ENCODE assay signal across 21 mouse cellular contexts in genomic region chr3:108129804-108130203, GRCm38 (mm10). TPM values are rescaled to one million over a fixed set of nuclear protein-coding genes. Genes with fewer than 3 reads are reported as not detected.
DNase-seq lines count a peak whose midpoint lies in the region; ATAC-seq and TF ChIP-seq lines count a peak whose summit lies in the region.
"Had no signal": no experiment of that assay in that cellular context is flagged by ENCODE, and none has a peak within 500 bp of the region (broad histone marks: within the 10 kb centered on the region; RNA-seq: fewer than 3 reads in every experiment).

No protein-coding gene starts in this region.

- H3K4me3 ChIP-seq in heart, embryonic 12.5 days: no peak overlapping the region
- peak overlapping the region in 1 of 2 experiments; percentile 22; a peak in 1 of 4 replicates for H3K4me3 ChIP-seq in MEL (ENCODE audit: control insufficient read depth in 1 of 2, insufficient read depth in 1 of 2, low read depth in 2 of 2, low read length in 2 of 2)
- 0 out of 2 replicates have a peak overlapping the region, but pooled peaks have one; percentile 2 for H3K4me3 ChIP-seq in liver, embryonic 13.5 days (replicated peaks)
- H3K4me3 ChIP-seq in liver, postnatal 0 days (ENCODE audit: low read depth, low read length): no peak overlapping the region
- H3K4me3 ChIP-seq in hindbrain, embryonic 12.5 days: no peak overlapping the region
- no peak overlapping the region for H3K4me3 ChIP-seq in hindbrain, embryonic 16.5 days (ENCODE audit: low read length)
- H3K4me3 ChIP-seq: embryonic facial prominence, embryonic 10.5 days; forebrain, embryonic 13.5 days; heart, adult 2 months; hindbrain, embryonic 10.5 days; intestine, embryonic 15.5 days had no signal

- no peaks in the 10 kb centered on the region for H3K27me3 ChIP-seq in heart, embryonic 12.5 days (replicated peaks)
- no peaks in the 10 kb centered on the region for H3K27me3 ChIP-seq in MEL (ENCODE audit: control insufficient read depth in 1 of 2, insufficient read depth in 2 of 2, low read length in 2 of 2)
- H3K27me3 ChIP-seq in liver, embryonic 13.5 days: no peaks in the 10 kb centered on the region
- no peaks in the 10 kb centered on the region for H3K27me3 ChIP-seq in liver, postnatal 0 days (ENCODE audit: insufficient read depth, low read length)
- H3K27me3 ChIP-seq in hindbrain, embryonic 12.5 days: no peaks in the 10 kb centered on the region
- H3K27me3 ChIP-seq in hindbrain, embryonic 16.5 days (replicated peaks; ENCODE audit: control insufficient read depth, insufficient read depth, low read length): no peaks in the 10 kb centered on the region
- H3K27me3 ChIP-seq: forebrain, embryonic 13.5 days; intestine, embryonic 15.5 days had no signal

- peak; percentile 86 to 92 for TF ChIP-seq EP300 in MEL (IDR thresholded peaks at IDR 0.05; ENCODE audit: low read depth in 1 of 2, low read length in 2 of 2)
- TF ChIP-seq EP300 in liver, postnatal 0 days (IDR thresholded peaks at IDR 0.05; ENCODE audit: low read depth): peak; percentile 68; the same call in 1 of the 2 replicates

- TF ChIP-seq CTCF in MEL (IDR thresholded peaks at IDR 0.05 in 2 of 3, conservative IDR thresholded peaks at IDR 0.05 in 1 of 3; ENCODE audit: control insufficient read depth in 1 of 3, insufficient read depth in 1 of 3, low read depth in 2 of 3, low read length in 3 of 3, poor library complexity in 1 of 3, severe bottlenecking in 1 of 3): no peak
- no peak for TF ChIP-seq CTCF in liver, postnatal 0 days (IDR thresholded peaks at IDR 0.05; ENCODE audit: low read depth)

- WGBS in heart, embryonic 12.5 days: 66% methylated on average over 4 of the region's 4 CpGs
- WGBS in liver, embryonic 13.5 days (ENCODE audit: insufficient replicate concordance): 27% methylated on average over 4 of the region's 4 CpGs
- 48% methylated on average over 4 of the region's 4 CpGs for WGBS in liver, postnatal 0 days (ENCODE audit: insufficient replicate concordance)
- whole genome bisulfite sequencing in hindbrain, embryonic 12.5 days: 97% methylated on average over 4 of the region's 4 CpGs
- WGBS in hindbrain, embryonic 16.5 days: 95% methylated on average over 4 of the region's 4 CpGs

- DNase-seq in heart, adult 18-20 months: no peak
- DNase-seq in MEL (ENCODE audit: low read depth, low spot score): peak; percentile 74
- no peak for DNase-seq in liver, embryonic 13.5 days
- DNase-seq in liver, postnatal 0 days: no peak
- DNase-seq in layer of hippocampus, postnatal 36 days: no peak
- DNase-seq: adrenal gland, adult 2 months; adrenal gland, postnatal 25 days; cerebellum, adult 2 months; cerebellum, postnatal 10 days; heart, adult 2 months had no signal

- no peaks in the 10 kb centered on the region for H3K9me3 ChIP-seq in heart, embryonic 12.5 days (replicated peaks)
- no peaks in the 10 kb centered on the region for H3K9me3 ChIP-seq in MEL (replicated peaks; ENCODE audit: insufficient read depth, low read length)
- no peaks in the 10 kb centered on the region for H3K9me3 ChIP-seq in liver, embryonic 13.5 days (replicated peaks)
- H3K9me3 ChIP-seq in liver, postnatal 0 days (ENCODE audit: low read length): no peaks in the 10 kb centered on the region
- no peaks in the 10 kb centered on the region for H3K9me3 ChIP-seq in hindbrain, embryonic 12.5 days (replicated peaks)
- H3K9me3 ChIP-seq in hindbrain, embryonic 16.5 days (ENCODE audit: control insufficient read depth, low read length): no peaks in the 10 kb centered on the region
- H3K9me3 ChIP-seq: embryonic facial prominence, embryonic 10.5 days; forebrain, embryonic 13.5 days; hindbrain, embryonic 10.5 days; intestine, embryonic 15.5 days had no signal

- TF ChIP-seq RAD21 in MEL (IDR thresholded peaks at IDR 0.05; ENCODE audit: low read depth, low read length): no peak

- ATAC-seq in heart, embryonic 12.5 days (ENCODE audit: insufficient number of reproducible peaks, low FRiP score): 0 out of 2 replicates have a peak, but pooled peaks have one; percentile 45
- ATAC-seq in liver, embryonic 13.5 days (ENCODE audit: low read depth): peak; percentile 85
- ATAC-seq in liver, postnatal 0 days: peak; percentile 46; the same call in 1 of the 2 replicates
- ATAC-seq in hindbrain, embryonic 12.5 days (ENCODE audit: low FRiP score): no peak
- ATAC-seq in hindbrain, embryonic 16.5 days: no peak
- ATAC-seq: forebrain, embryonic 13.5 days; hindbrain, postnatal 0 days; intestine, embryonic 15.5 days had no signal

- no peak for TF ChIP-seq POLR2A in MEL (IDR thresholded peaks at IDR 0.05; ENCODE audit: control insufficient read depth in 1 of 2, insufficient read depth in 1 of 2, low read depth in 1 of 2, low read length in 2 of 2, poor library complexity in 1 of 2)

- peaks cover 46% of the 10 kb centered on the region for H3K79me2 ChIP-seq in MEL (ENCODE audit: control insufficient read depth, insufficient read depth, low read length, poor library complexity)

- no peak overlapping the region for H3K9ac ChIP-seq in heart, embryonic 12.5 days
- peak overlapping the region; percentile 23; the same call in 1 of the 2 replicates for H3K9ac ChIP-seq in MEL (ENCODE audit: control insufficient read depth, low read depth, low read length, poor library complexity, severe bottlenecking)
- peak overlapping the region; percentile 46 for H3K9ac ChIP-seq in liver, embryonic 13.5 days
- H3K9ac ChIP-seq in liver, postnatal 0 days (replicated peaks): 0 out of 2 replicates have a peak overlapping the region, but pooled peaks have one; percentile 18
- no peak overlapping the region for H3K9ac ChIP-seq in hindbrain, embryonic 12.5 days
- H3K9ac ChIP-seq in hindbrain, embryonic 16.5 days (ENCODE audit: low read depth, low read length): no peak overlapping the region
- H3K9ac ChIP-seq: forebrain, embryonic 13.5 days; intestine, embryonic 15.5 days had no signal

- no peak overlapping the region for H3K27ac ChIP-seq in heart, embryonic 12.5 days (ENCODE audit: poor library complexity, severe bottlenecking)
- peak overlapping the region; percentile 90 for H3K27ac ChIP-seq in MEL (ENCODE audit: control insufficient read depth, low read depth, low read length)
- peak overlapping the region; percentile 84 for H3K27ac ChIP-seq in liver, embryonic 13.5 days
- H3K27ac ChIP-seq in liver, postnatal 0 days (ENCODE audit: low read depth): peak overlapping the region; percentile 31; the same call in 1 of the 2 replicates
- H3K27ac ChIP-seq in hindbrain, embryonic 12.5 days: no peak overlapping the region
- no peak overlapping the region for H3K27ac ChIP-seq in hindbrain, embryonic 16.5 days (ENCODE audit: low read depth, low read length)
- H3K27ac ChIP-seq: embryonic facial prominence, embryonic 10.5 days; forebrain, embryonic 13.5 days; heart, adult 2 months; hindbrain, embryonic 10.5 days; hindbrain, postnatal 0 days; intestine, embryonic 15.5 days had no signal

- no peaks in the 10 kb centered on the region for H3K36me3 ChIP-seq in heart, embryonic 12.5 days
- H3K36me3 ChIP-seq in MEL (ENCODE audit: control insufficient read depth in 1 of 2, insufficient read depth in 2 of 2, low read length in 2 of 2): peaks cover 1 to 58% of the 10 kb centered on the region in 2 experiments; a peak in 3 of 4 replicates
- 0 out of 2 replicates have a peak, but pooled peaks cover 1% of the 10 kb centered on the region for H3K36me3 ChIP-seq in liver, embryonic 13.5 days
- H3K36me3 ChIP-seq in liver, postnatal 0 days (replicated peaks; ENCODE audit: insufficient read depth, low read length): 0 out of 2 replicates have a peak, but pooled peaks cover 2% of the 10 kb centered on the region
- H3K36me3 ChIP-seq in hindbrain, embryonic 12.5 days: no peaks in the 10 kb centered on the region
- no peaks in the 10 kb centered on the region for H3K36me3 ChIP-seq in hindbrain, embryonic 16.5 days (ENCODE audit: control insufficient read depth, insufficient read depth, low read length)
- H3K36me3 ChIP-seq: embryonic facial prominence, embryonic 10.5 days; hindbrain, embryonic 10.5 days; intestine, embryonic 15.5 days had no signal

- peaks cover 48% of the 10 kb centered on the region for H3K4me1 ChIP-seq in heart, embryonic 12.5 days (replicated peaks)
- H3K4me1 ChIP-seq in MEL (ENCODE audit: control insufficient read depth in 1 of 2, insufficient read depth in 2 of 2, low read length in 2 of 2): peaks cover 41 to 49% of the 10 kb centered on the region in 2 experiments
- H3K4me1 ChIP-seq in liver, embryonic 13.5 days (replicated peaks): peaks cover 92% of the 10 kb centered on the region
- H3K4me1 ChIP-seq in liver, postnatal 0 days (ENCODE audit: insufficient read depth): peaks cover 58% of the 10 kb centered on the region
- peaks cover 13% of the 10 kb centered on the region for H3K4me1 ChIP-seq in hindbrain, embryonic 12.5 days
- peaks cover 2% of the 10 kb centered on the region for H3K4me1 ChIP-seq in hindbrain, embryonic 16.5 days (ENCODE audit: control insufficient read depth, insufficient read depth, low read depth, low read length)

- no peak overlapping the region for H3K4me2 ChIP-seq in heart, embryonic 12.5 days
- H3K4me2 ChIP-seq in liver, embryonic 13.5 days: peak overlapping the region; percentile 53
- peak overlapping the region; percentile 33 for H3K4me2 ChIP-seq in liver, postnatal 0 days (ENCODE audit: low read depth, low read length)
- no peak overlapping the region for H3K4me2 ChIP-seq in hindbrain, embryonic 12.5 days (replicated peaks)
- no peak overlapping the region for H3K4me2 ChIP-seq in hindbrain, embryonic 16.5 days (ENCODE audit: low read length)
- H3K4me2 ChIP-seq: forebrain, embryonic 13.5 days; heart, embryonic 11.5 days; intestine, embryonic 15.5 days had no signal

RNA-seq across cellular contexts. Expression of gene Gnai3, which starts 16.1 kb away (rescaled TPM):
- 94.9 and 97.0 TPM in 2 replicates for polyA plus RNA-seq in heart, embryonic 12.5 days (2016; fragmentation: Nextera tagmentation; extraction: Ambion mirVana)
- 10 to 100 TPM; 18.9 to 19.7 TPM for total RNA-seq in heart, adult 18-20 months (2021)
- 92.1 and 111 TPM in 2 replicates for total RNA-seq in MEL (2012; rRNA removed)
- polyA plus RNA-seq in MEL (2012; ENCODE audit: insufficient read depth in 1 of 2, insufficient read length in 2 of 2, low read depth in 1 of 2, low replicate concordance in 2 of 2, missing spikeins in 1 of 2): 10 to 100 TPM; 74.2 to 96.4 TPM
- polyA plus RNA-seq in liver, embryonic 13.5 days (2015; fragmentation: Nextera tagmentation; extraction: Ambion mirVana): 67.8 and 83.4 TPM in 2 replicates
- polyA plus RNA-seq in liver, postnatal 0 days (2015; fragmentation: Nextera tagmentation; extraction: Ambion mirVana): 41.9 and 49.1 TPM in 2 replicates
- polyA plus RNA-seq in hindbrain, embryonic 12.5 days (2016; fragmentation: Nextera tagmentation; extraction: Ambion mirVana): 193 and 201 TPM in 2 replicates
- 10 to 100 TPM; 32.4 to 32.9 TPM for total RNA-seq in layer of hippocampus, postnatal 36 days (2021)
- polyA plus RNA-seq in hindbrain, embryonic 16.5 days (2015; fragmentation: Nextera tagmentation; extraction: Ambion mirVana): 116 and 126 TPM in 2 replicates

RNA-seq across cellular contexts. Expression of gene Gpr61, which starts 24.9 kb away (rescaled TPM):
- 0.19 and 0.27 TPM in 2 replicates for polyA plus RNA-seq in heart, embryonic 12.5 days (2016; fragmentation: Nextera tagmentation; extraction: Ambion mirVana)
- not detected for total RNA-seq in heart, adult 18-20 months (2021)
- total RNA-seq in MEL (2012; rRNA removed): 0.04 and 0.07 TPM in 2 replicates
- polyA plus RNA-seq in MEL (2012; ENCODE audit: insufficient read depth in 1 of 2, insufficient read length in 2 of 2, low read depth in 1 of 2, low replicate concordance in 2 of 2, missing spikeins in 1 of 2): under 1 TPM in 1 of 2 experiments, not detected in 1; 0.07 TPM
- not detected in 2 replicates for polyA plus RNA-seq in liver, embryonic 13.5 days (2015; fragmentation: Nextera tagmentation; extraction: Ambion mirVana)
- not detected in 2 replicates for polyA plus RNA-seq in liver, postnatal 0 days (2015; fragmentation: Nextera tagmentation; extraction: Ambion mirVana)
- 0.72 and 1.2 TPM in 2 replicates for polyA plus RNA-seq in hindbrain, embryonic 12.5 days (2016; fragmentation: Nextera tagmentation; extraction: Ambion mirVana)
- 10 to 100 TPM; 15.6 to 15.9 TPM for total RNA-seq in layer of hippocampus, postnatal 36 days (2021)
- 8.4 and 10.6 TPM in 2 replicates for polyA plus RNA-seq in hindbrain, embryonic 16.5 days (2015; fragmentation: Nextera tagmentation; extraction: Ambion mirVana)
- total RNA-seq: gastrocnemius, adult 8-10 months; heart, adult 2 months; heart, postnatal 25 days had no signal

RNA-seq across cellular contexts. Expression of gene Gnat2, which starts 37.2 kb away (rescaled TPM):
- 0.54 and 0.98 TPM in 2 replicates for polyA plus RNA-seq in heart, embryonic 12.5 days (2016; fragmentation: Nextera tagmentation; extraction: Ambion mirVana)
- total RNA-seq in heart, adult 18-20 months (2021): under 1 TPM in 1 of 2 experiments, not detected in 1; 0.18 TPM
- 4.7 and 6.4 TPM in 2 replicates for total RNA-seq in MEL (2012; rRNA removed)
- 10 to 100 TPM in 1 of 2 experiments, not detected in 1; 12.4 TPM for polyA plus RNA-seq in MEL (2012; ENCODE audit: insufficient read depth in 1 of 2, insufficient read length in 2 of 2, low read depth in 1 of 2, low replicate concordance in 2 of 2, missing spikeins in 1 of 2)
- polyA plus RNA-seq in liver, embryonic 13.5 days (2015; fragmentation: Nextera tagmentation; extraction: Ambion mirVana): 2.6 and 3.1 TPM in 2 replicates
- 1.6 and 1.7 TPM in 2 replicates for polyA plus RNA-seq in liver, postnatal 0 days (2015; fragmentation: Nextera tagmentation; extraction: Ambion mirVana)
- polyA plus RNA-seq in hindbrain, embryonic 12.5 days (2016; fragmentation: Nextera tagmentation; extraction: Ambion mirVana): 0.33 and 0.37 TPM in 2 replicates
- not detected for total RNA-seq in layer of hippocampus, postnatal 36 days (2021)
- polyA plus RNA-seq in hindbrain, embryonic 16.5 days (2015; fragmentation: Nextera tagmentation; extraction: Ambion mirVana): 0.22 and 0.28 TPM in 2 replicates
- total RNA-seq: heart, postnatal 25 days; hindbrain, postnatal 0 days had no signal
- polyA plus RNA-seq: heart, adult 2 months had no signal

RNA-seq across cellular contexts. Expression of gene Ampd2, which starts 43.4 kb away (rescaled TPM):
- 40.0 and 41.6 TPM in 2 replicates for polyA plus RNA-seq in heart, embryonic 12.5 days (2016; fragmentation: Nextera tagmentation; extraction: Ambion mirVana)
- total RNA-seq in heart, adult 18-20 months (2021): 1 to 10 TPM; 4.6 to 5.8 TPM
- 54.9 and 69.1 TPM in 2 replicates for total RNA-seq in MEL (2012; rRNA removed)
- polyA plus RNA-seq in MEL (2012; ENCODE audit: insufficient read depth in 1 of 2, insufficient read length in 2 of 2, low read depth in 1 of 2, low replicate concordance in 2 of 2, missing spikeins in 1 of 2): 100 to 1,000 TPM in 1 of 2 experiments, not detected in 1; 201 TPM
- polyA plus RNA-seq in liver, embryonic 13.5 days (2015; fragmentation: Nextera tagmentation; extraction: Ambion mirVana): 46.0 and 48.2 TPM in 2 replicates
- 17.3 and 23.0 TPM in 2 replicates for polyA plus RNA-seq in liver, postnatal 0 days (2015; fragmentation: Nextera tagmentation; extraction: Ambion mirVana)
- 46.5 and 50.2 TPM in 2 replicates for polyA plus RNA-seq in hindbrain, embryonic 12.5 days (2016; fragmentation: Nextera tagmentation; extraction: Ambion mirVana)
- 10 to 100 TPM; 74.2 to 76.2 TPM for total RNA-seq in layer of hippocampus, postnatal 36 days (2021)
- 63.6 and 68.0 TPM in 2 replicates for polyA plus RNA-seq in hindbrain, embryonic 16.5 days (2015; fragmentation: Nextera tagmentation; extraction: Ambion mirVana)

RNA-seq across cellular contexts. Expression of gene Amigo1, which starts 56.3 kb away (rescaled TPM):
- polyA plus RNA-seq in heart, embryonic 12.5 days (2016; fragmentation: Nextera tagmentation; extraction: Ambion mirVana): 4.5 and 5.0 TPM in 2 replicates
- total RNA-seq in heart, adult 18-20 months (2021): 10 to 100 TPM; 18.2 to 19.4 TPM
- 3.7 and 4.6 TPM in 2 replicates for total RNA-seq in MEL (2012; rRNA removed)
- 1 to 10 TPM in 1 of 2 experiments, not detected in 1; 9.5 TPM for polyA plus RNA-seq in MEL (2012; ENCODE audit: insufficient read depth in 1 of 2, insufficient read length in 2 of 2, low read depth in 1 of 2, low replicate concordance in 2 of 2, missing spikeins in 1 of 2)
- 0.35 and 0.51 TPM in 2 replicates for polyA plus RNA-seq in liver, embryonic 13.5 days (2015; fragmentation: Nextera tagmentation; extraction: Ambion mirVana)
- polyA plus RNA-seq in liver, postnatal 0 days (2015; fragmentation: Nextera tagmentation; extraction: Ambion mirVana): 1.2 and 1.5 TPM in 2 replicates
- polyA plus RNA-seq in hindbrain, embryonic 12.5 days (2016; fragmentation: Nextera tagmentation; extraction: Ambion mirVana): 10.7 and 13.1 TPM in 2 replicates
- total RNA-seq in layer of hippocampus, postnatal 36 days (2021): 10 to 100 TPM; 65.0 to 69.0 TPM
- 9.8 and 13.3 TPM in 2 replicates for polyA plus RNA-seq in hindbrain, embryonic 16.5 days (2015; fragmentation: Nextera tagmentation; extraction: Ambion mirVana)

Comparison
In these comparisons a context has a peak if more than half of its experiments do, and no peak if none do; other contexts are left out.
1. ATAC-seq: peak in heart, embryonic 12.5 days (single experiment), liver, embryonic 13.5 days (single experiment) and liver, postnatal 0 days (single experiment); none in hindbrain, embryonic 12.5 days (single experiment) and hindbrain, embryonic 16.5 days (single experiment).
2. H3K27ac ChIP-seq: peak in MEL (single experiment), liver, embryonic 13.5 days (single experiment) and liver, postnatal 0 days (single experiment); none in heart, embryonic 12.5 days (single experiment), hindbrain, embryonic 12.5 days (single experiment) and hindbrain, embryonic 16.5 days (single experiment).
3. H3K4me2 ChIP-seq: peak in liver, embryonic 13.5 days (single experiment) and liver, postnatal 0 days (single experiment); none in heart, embryonic 12.5 days (single experiment), hindbrain, embryonic 12.5 days (single experiment) and hindbrain, embryonic 16.5 days (single experiment).
4. H3K9ac ChIP-seq: peak in MEL (single experiment), liver, embryonic 13.5 days (single experiment) and liver, postnatal 0 days (single experiment); none in heart, embryonic 12.5 days (single experiment), hindbrain, embryonic 12.5 days (single experiment) and hindbrain, embryonic 16.5 days (single experiment).